Mouse (Mus musculus) spleen, adult 2 months (tissue): ENCODE results near the gene Hrasls5. TPM values are rescaled to one million over a fixed set of nuclear protein-coding genes. Genes with fewer than 3 reads are reported as not detected.

Source experiments
- DNase-seq, 2 experiments: peaks; one replicate each; pipeline versions ENCODE4 v3.0.0 to v3.0.0-alpha.2; 2012 to 2021; ENCODE audit warnings: low spot score in 2 of 2, low read depth in 1 of 2
- H3K27ac ChIP-seq: fragments of 200-500 bp; 2 replicates; pipeline ENCODE4 v1.5.1; 2012; ENCODE audit warnings: low read length, inconsistent platforms; ENCODE audit not compliant: insufficient read depth
- H3K27me3 ChIP-seq: fragments of 200-500 bp; 2 replicates; pipeline ENCODE4 v1.6.1; 2012; ENCODE audit warnings: mild to moderate bottlenecking, moderate library complexity, low read length, inconsistent platforms; ENCODE audit not compliant: control insufficient read depth, insufficient read depth
- H3K36me3 ChIP-seq: fragments of 200-500 bp; 2 replicates; pipeline ENCODE4 v1.6.1; 2012; ENCODE audit warnings: mild to moderate bottlenecking, low read length, inconsistent platforms; ENCODE audit not compliant: control insufficient read depth, insufficient read depth
- H3K4me1 ChIP-seq: fragments of 200-500 bp; 2 replicates; pipeline ENCODE4 v1.6.1; 2011; ENCODE audit warnings: inconsistent platforms; ENCODE audit not compliant: control insufficient read depth, insufficient read depth, insufficient read length
- H3K4me3 ChIP-seq: fragments of 200-500 bp; 2 replicates; pipeline ENCODE4 v1.5.1; 2011; ENCODE audit warnings: mild to moderate bottlenecking, inconsistent platforms; ENCODE audit not compliant: insufficient read depth, insufficient read length; ENCODE audit errors: extremely low read depth
- CTCF ChIP-seq: fragments of 200-500 bp; IDR thresholded peaks from 2 replicates; pipeline ENCODE4 v1.5.1; 2011; ENCODE audit warnings: mild to moderate bottlenecking, inconsistent platforms; ENCODE audit not compliant: insufficient read depth, insufficient read length, insufficient replicate concordance; ENCODE audit errors: extremely low read depth
- POLR2A ChIP-seq: fragments of 200-500 bp; IDR thresholded peaks from 2 replicates; pipeline ENCODE4 v1.6.1; 2011; ENCODE audit warnings: low read depth, low read length, inconsistent platforms
- WGBS: fragments of 180-500 bp; shearing (Covaris S2); methylation state at CpG from one replicate; pipeline ENCODE4 v1.1.7; 2018; 5-methylcytosine and 5-hydroxymethylcytosine counted together
- polyA plus RNA-seq: library from polyadenylated mRNA; depleted of rRNA; stranded (reverse); fragments of >200 nt; gene quantifications from 2 replicates; pipeline ENCODE4 v1.2.3, GENCODE M21; 2012

Hrasls5 gene
- polyA plus RNA-seq, 1 experiment, result not detected

- Histone ChIP-seq H3K4me3 (no peak overlapping the region), H3K36me3 (no peaks in the 10 kb centered on the region), H3K4me1 (0 out of 2 replicates have a peak, but pooled peaks cover 2% of the 10 kb centered on the region), H3K27ac (no peak overlapping the region), H3K27me3 (no peaks in the 10 kb centered on the region)
- no peak for TF ChIP-seq POLR2A
- TF ChIP-seq CTCF, result no peak
- no peak for DNase-seq
- 31% methylated on average over 15 of the region's 15 CpGs for WGBS
These were observed 6.2 kb upstream of the Hrasls5 start for GRCm38 (mm10) chr19:7605930-7606783.

GRCm38 (mm10) chr19:7606801-7607689, 5.3 kb upstream of the Hrasls5 start, which contains the start of gene Lgals12:
Gene Lgals12, minus strand, starts transcription at chr19:7607193.
- no peak within 1 kb of the TSS for H3K27ac ChIP-seq
- no peak within 1 kb of the TSS for H3K4me3 ChIP-seq
- 31% methylated on average over 15 of the region's 15 CpGs for WGBS
- TF ChIP-seq POLR2A, result no peak
- no peak for TF ChIP-seq CTCF
- 0 out of 2 replicates have a peak, but pooled peaks cover 2% of the 10 kb centered on the region for H3K4me1 ChIP-seq
- DNase-seq, result no peak
- no peaks in the 10 kb centered on the region for H3K36me3 ChIP-seq
- H3K27me3 ChIP-seq, result no peaks in the 10 kb centered on the region

- DNase-seq, result no peak
- Histone ChIP-seq H3K4me1 (peaks cover 7% of the 10 kb centered on the region; the same call in 1 of the 2 replicates), H3K36me3 (no peaks in the 10 kb centered on the region), H3K4me3 (no peak overlapping the region), H3K27me3 (peaks cover 4% of the 10 kb centered on the region; the same call in 1 of the 2 replicates), H3K27ac (no peak overlapping the region)
- 78% methylated on average over 7 of the region's 7 CpGs for WGBS
- TF ChIP-seq POLR2A (no peak), CTCF (no peak)
These were observed 4.6 kb upstream of the Hrasls5 start for GRCm38 (mm10) chr19:7607690-7608201.

GRCm38 (mm10) chr19:7613151-7613550, 810 bp downstream of the Hrasls5 start:
- no peak overlapping the region for H3K27ac ChIP-seq
- peaks cover 5% of the 10 kb centered on the region; the same call in 1 of the 2 replicates for H3K4me1 ChIP-seq
- no peak overlapping the region for H3K4me3 ChIP-seq
- WGBS, result 80% methylated on average over 7 of the region's 7 CpGs
- peaks cover 4% of the 10 kb centered on the region; the same call in 1 of the 2 replicates for H3K27me3 ChIP-seq
- no peak for DNase-seq
- no peak for TF ChIP-seq CTCF
- no peak for TF ChIP-seq POLR2A
- H3K36me3 ChIP-seq, result no peaks in the 10 kb centered on the region

GRCm38 (mm10) chr19:7616231-7616930, 4.0 kb downstream of the Hrasls5 start:
- WGBS, result 80% methylated on average over 5 of the region's 5 CpGs

GRCm38 (mm10) chr19:7617085-7617484, 4.7 kb downstream of the Hrasls5 start:
- no peak for TF ChIP-seq POLR2A
- TF ChIP-seq CTCF, result no peak
- 78% methylated on average over 3 of the region's 3 CpGs for WGBS
- H3K27me3 ChIP-seq, result peaks cover 4% of the 10 kb centered on the region; the same call in 1 of the 2 replicates
- no peak for DNase-seq
- H3K27ac ChIP-seq, result no peak overlapping the region
- no peaks in the 10 kb centered on the region for H3K36me3 ChIP-seq
- peaks cover 5% of the 10 kb centered on the region; the same call in 1 of the 2 replicates for H3K4me1 ChIP-seq
- no peak overlapping the region for H3K4me3 ChIP-seq

More at GRCm38 (mm10) chr19:7616231-7616930, 4.0 kb downstream of the Hrasls5 start:
- H3K27ac ChIP-seq, result no peak overlapping the region
- H3K4me1 ChIP-seq, result peaks cover 5% of the 10 kb centered on the region; the same call in 1 of the 2 replicates
- DNase-seq, result no peak
- no peak overlapping the region for H3K4me3 ChIP-seq
- no peaks in the 10 kb centered on the region for H3K36me3 ChIP-seq
- peaks cover 4% of the 10 kb centered on the region; the same call in 1 of the 2 replicates for H3K27me3 ChIP-seq
- TF ChIP-seq CTCF, result no peak
- TF ChIP-seq POLR2A, result no peak
